Mouse (Mus musculus) left cerebral cortex, postnatal 10 days (tissue): ENCODE results near the gene Mroh3. TPM values are rescaled to one million over a fixed set of nuclear protein-coding genes. Genes with fewer than 3 reads are reported as not detected.

Source experiments
- DNase-seq, 2 experiments: peaks; one replicate each; pipeline ENCODE4 v3.0.0; 2021 to 2022; ENCODE audit warnings: low spot score in 2 of 2, mixed read lengths in 1 of 2; ENCODE audit errors: extremely low spot score in 1 of 2
- intact Hi-C: fragments of 180-260 bp; cut with DNase I; formaldehyde crosslinking; loops from one replicate; pipeline ENCODE4 v1.15.1; 2025
- total RNA-seq, 2 experiments: library from RNA; stranded (reverse); gene quantifications; 2 replicates each; pipeline ENCODE4 v1.2.3; 2021

Gene Mroh3
- 1 to 10 TPM in 1 of 2 experiments, under 1 TPM in 1; 0.97 to 1.2 TPM for total RNA-seq

DNA sequence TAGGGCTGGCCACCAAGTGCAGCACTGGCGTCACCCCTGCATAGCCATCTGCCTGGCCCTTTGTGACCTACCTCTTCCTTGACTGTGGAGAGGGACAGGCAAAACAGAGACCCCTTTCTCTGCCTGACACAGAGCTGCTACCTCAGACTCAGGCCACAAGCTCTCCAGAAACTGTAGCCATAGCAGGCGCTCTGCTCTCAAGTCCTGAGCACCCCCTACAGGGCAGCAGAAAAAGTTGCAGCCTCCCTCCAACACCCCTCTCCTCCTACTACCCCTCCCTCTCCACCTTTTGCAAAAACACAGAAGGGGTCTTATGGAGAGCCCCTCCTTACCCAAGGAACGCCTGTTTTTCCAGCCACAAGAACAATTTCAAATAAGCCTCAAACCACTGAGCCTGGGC, at the start of gene Mroh3:
Mroh3 (minus strand) TSS at position 26 of the 400 bp plus-strand sequence.
- intact Hi-C loops: no loop called here
- peak in 1 of 2 experiments; percentile 58 for DNase-seq

DNA sequence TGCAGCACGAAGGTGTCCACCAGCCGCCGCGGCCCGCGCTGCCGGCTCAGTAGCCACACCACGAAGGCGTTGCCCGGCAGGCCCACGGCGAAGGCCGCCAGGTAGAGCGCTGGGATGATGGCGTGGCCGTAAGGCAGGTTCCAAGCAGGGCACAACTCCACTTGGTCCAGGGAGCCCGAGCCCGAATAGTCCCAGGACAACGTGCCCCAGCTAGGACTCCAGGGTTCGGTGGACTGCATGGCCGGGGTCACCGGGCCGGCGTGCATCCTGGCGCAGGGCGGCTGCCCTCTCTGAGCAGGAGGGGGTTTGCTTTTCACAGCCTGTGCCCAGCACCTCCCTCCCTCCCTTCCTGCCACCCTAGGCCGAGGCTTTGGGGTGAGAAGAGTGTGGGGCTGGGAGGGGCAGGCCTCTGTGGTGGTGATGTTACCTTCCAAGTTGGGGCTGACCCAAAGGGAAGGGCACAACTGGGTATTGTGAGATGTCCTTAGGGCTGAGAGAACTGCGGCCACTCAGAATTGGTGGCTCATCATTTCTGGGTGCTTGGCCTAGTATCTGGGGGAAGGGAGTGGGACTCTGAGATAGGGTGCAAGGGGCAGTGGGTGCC, 48.1 kb upstream of the Mroh3 start, which contains the start of gene Gpr25:
Gpr25 (minus strand) TSS at position 239 of the 604 bp plus-strand sequence.
- intact Hi-C loops: no loop called here
- no peak for DNase-seq

DNA sequence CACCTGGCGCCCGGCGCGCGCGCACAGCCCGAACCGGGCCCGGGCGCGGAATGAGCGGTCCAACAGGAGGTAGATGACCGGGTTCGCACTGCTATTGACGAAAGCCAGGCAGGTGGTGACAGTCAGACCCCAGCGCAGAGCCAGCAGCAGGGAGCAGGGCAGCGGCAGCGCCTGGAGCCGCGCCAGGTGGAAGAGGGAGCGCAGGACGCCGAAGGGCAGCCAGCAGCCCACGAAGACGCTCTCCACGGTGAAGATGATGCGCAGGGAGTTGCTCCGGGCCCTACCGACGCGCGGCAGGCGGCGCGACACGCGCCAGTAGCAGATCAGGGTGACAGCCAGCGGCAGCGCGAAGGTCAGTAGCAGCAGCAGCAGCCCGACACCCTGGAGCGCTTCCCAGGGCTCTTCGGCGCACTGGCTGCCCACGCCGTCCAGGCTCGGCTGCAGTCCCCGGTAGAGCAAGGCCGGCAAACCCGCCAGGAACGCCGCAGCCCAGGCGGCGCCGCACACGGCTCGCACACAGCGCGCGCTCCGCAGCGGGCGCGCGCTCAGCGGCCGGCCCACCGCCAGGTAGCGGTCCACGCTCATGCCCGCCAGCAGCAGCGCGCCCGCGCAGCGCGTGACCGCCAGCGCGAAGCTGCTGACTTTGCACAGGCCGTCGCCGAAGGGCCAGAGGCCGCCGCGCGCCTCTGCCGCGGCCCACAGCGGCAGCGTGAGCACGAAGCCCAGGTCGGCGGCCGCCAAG, 47.4 kb upstream of the Mroh3 start:
- intact Hi-C loops: loop anchor here (5.0 kb wide), 1 partner anchor 83 kb away; no protein-coding TSS in a partner anchor
- DNase-seq: peak; percentile 21 to 77

DNA sequence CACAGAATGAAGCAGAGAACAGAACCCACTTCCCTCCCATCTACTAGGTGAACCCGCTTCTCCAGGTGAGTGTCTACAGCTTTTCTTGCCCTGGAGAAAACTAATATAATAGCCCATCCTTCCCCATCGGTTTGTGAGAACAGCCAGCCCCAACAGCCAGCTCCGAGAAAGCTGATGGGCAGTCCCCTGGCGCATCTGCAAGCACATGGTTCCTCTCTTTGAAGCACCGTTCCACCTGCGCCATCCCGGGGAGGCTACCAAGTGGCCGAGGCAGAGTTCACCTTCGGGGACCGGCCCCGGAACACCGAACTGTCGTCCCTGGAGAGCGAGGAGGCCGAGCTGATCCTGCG, 46.9 kb upstream of the Mroh3 start:
- no peak for DNase-seq
- intact Hi-C loops: loop anchor here (5.0 kb wide), 1 partner anchor 82 kb away; no protein-coding TSS in a partner anchor

DNA sequence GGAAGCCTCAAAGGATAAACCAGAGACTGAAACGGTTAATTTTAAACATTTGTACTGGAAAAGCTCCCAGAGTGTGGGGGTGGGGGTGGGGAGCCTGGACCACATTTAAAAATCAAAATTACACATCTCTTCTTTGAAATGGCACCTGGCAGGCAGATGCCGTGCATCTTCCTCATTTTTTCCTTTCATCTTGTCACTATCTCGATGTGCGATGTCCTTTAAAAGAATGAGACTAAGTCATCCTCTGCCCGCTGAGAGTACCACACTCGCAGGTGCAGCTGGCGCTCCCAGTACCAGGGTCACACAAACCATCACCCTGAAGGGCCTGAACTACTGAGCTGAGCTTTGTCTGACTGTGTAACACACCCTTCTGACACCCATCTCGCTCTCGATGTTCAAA, 45.9 kb upstream of the Mroh3 start:
- no peak for DNase-seq
- intact Hi-C loops: loop anchor here (5.0 kb wide), 1 partner anchor 81 kb away; no protein-coding TSS in a partner anchor

DNA sequence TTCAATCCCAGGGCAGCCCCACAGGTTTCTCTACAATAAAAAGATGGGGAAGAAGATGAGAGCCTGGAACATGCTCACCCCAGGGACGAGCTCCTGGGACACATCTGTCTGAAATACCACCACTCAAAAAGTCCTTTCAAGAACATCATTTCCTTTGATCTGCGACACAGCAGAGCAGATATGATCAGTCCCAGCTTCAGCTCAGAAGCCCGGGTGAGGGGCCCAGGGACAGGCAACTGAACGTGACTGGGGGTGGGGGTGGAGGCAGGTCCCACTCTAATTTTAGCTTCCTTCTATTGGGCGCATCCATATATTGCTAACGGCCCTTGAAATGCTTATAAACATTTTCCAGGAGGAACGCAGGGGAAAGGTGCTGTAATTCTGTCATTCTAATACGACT, 43.0 kb upstream of the Mroh3 start:
- no peak for DNase-seq
- intact Hi-C loops: loop anchor here (5.0 kb wide), 1 partner anchor 78 kb away; no protein-coding TSS in a partner anchor

DNA sequence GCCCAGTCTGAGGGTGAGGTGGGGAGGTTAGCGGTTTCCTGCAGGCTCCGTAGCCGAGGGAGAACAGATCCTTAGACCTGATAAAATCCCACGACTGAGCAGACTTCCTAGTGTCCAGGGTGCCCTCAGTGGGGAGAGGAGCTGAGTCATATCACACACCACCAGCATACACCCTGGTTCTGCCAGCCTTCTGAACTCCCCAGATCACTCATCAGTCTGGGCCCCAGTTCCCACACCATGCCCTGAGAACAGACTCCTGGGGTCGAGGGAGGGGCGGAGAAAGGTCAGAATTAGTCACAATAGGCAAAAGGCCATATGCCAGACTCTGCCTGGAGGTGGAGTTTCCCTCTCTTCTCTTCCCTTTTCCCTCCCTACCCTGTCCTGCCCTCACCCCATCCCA, 42.5 kb upstream of the Mroh3 start:
- no peak for DNase-seq
- intact Hi-C loops: loop anchor here (5.0 kb wide), 1 partner anchor 78 kb away; no protein-coding TSS in a partner anchor

DNA sequence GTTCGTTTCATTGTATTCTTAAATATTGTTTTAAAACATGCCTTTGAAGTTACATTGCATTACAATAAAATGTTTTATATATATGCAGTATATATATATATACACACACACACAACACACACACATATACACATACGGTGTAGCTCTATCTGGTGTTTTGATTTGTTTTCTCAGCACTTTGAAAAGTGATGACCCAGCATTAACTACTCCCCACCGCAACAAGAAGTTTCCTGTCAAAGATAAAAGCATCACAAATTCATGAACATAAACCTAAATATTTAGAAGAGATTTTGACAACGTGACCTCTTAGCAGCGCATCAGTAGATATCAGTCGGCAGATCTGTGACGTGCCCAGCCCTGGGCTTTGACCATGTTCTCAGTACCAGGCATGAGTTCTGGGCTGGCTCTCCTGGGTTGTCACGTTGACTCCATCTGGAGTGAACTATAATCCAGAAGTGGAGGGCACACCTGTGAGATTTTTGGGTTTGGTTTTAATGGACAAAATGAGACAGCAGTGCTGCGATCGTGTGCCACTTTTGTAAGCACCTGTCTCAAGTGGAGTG, 42.0 kb upstream of the Mroh3 start:
- intact Hi-C loops: loop anchor here (5.0 kb wide), 1 partner anchor 77 kb away; no protein-coding TSS in a partner anchor

DNA sequence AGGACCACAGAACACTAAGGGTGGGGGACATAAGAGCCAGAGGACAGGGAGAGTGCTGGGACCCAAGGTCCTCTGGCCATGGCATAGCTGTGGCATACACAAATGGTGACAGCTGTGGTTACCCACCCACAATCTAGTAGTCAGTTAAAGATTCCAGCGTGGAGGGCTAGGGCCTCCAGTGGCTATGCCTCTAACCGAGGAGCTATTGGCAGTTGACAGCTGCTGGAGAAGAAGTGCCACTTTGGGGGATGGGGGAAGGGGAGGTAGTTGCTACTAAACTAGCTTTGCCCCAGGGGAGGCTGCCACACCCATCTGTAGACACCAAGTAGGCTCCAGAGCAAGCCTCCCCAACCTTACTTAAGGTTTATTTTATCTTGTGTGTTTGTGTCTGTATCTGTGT, 40.8 kb upstream of the Mroh3 start:
- intact Hi-C loops: no loop called here
- DNase-seq: no peak

More for the DNA sequence above, 42.0 kb upstream of the Mroh3 start:
- DNase-seq: no peak

DNA sequence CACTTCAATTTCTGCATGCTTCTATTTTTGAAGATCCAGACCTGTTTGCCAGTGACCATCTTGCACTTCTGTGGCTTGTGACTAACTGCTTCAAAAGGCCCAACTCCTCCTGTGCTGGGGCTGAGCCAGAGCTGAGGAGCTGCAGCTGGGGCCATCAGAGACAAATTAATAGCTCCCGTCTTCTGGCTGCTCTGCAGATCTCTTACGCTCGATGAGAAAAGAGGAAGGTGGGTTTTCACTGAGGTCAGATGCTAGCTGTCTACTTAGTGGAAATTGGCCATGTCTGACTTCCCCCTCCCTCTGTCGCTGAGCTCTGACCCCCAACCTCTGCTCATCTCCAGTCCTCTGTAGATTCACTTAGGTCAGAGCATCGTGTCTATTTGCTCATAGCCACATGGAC, 37.0 kb upstream of the Mroh3 start:
- no peak for DNase-seq
- intact Hi-C loops: loop anchor here (10.0 kb wide), 1 partner anchor 205 kb away; no protein-coding TSS in a partner anchor

DNA sequence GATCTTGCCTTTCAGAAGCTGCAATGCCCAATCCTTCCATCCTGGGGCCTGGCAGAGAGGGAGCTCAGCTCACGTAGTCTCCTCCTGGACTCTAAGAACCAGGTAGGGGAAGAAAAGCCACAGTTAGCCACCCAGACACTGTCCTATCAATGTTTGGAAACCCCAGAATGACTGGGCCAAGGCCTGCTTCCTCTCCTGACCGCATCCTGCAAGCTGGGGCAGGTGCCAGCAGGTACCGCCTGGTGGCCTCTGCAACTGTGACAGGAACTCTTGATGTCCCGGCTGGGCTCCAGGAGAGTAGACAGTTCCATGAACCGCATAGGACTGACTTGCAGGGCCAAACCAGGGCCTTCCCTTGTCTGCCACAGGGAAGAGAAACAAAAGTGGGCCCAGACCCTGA, 34.8 kb upstream of the Mroh3 start:
- intact Hi-C loops: loop anchor here (10.0 kb wide), 1 partner anchor 203 kb away; no protein-coding TSS in a partner anchor

DNA sequence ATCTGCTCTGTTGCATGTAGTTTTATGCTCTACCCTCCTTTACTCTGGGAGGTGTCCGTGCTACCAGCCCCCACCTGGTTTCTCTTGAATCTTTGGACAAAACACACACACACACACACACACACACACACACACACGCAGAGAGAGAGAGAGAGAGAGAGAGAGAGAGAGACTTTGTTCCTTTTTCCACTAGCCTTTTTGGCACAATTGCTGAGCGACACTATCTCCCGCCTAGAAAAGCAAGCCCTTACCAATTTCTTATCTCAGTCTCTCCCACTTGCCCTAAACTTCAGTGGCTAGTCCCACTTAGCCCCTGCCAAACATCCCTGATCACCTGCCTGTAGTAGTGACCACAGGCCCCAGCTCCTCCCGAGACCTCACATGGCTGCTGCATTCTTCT, 31.8 kb upstream of the Mroh3 start:
- no peak for DNase-seq
- intact Hi-C loops: loop anchor here (10.0 kb wide), 1 partner anchor 200 kb away; no protein-coding TSS in a partner anchor

More for the DNA sequence above, 34.8 kb upstream of the Mroh3 start:
- no peak for DNase-seq

DNA sequence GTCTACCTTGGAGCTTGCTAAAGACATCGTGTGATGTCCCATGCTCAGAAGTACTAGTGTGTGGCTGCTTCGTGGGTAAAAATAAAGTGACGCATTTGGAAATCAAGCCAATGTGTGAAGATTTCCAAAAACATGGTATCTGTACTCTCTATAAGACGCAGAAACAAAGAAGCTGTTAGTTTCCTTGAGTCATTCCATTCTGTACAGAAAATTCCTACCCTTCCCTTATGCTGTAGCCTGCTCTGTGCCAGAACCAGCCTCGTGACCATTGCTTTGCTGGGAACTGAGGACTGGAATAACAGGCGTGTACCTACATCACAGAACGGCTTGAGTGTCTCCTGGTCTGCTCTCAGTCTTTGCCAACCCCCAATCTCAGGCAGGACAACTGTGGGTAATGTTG, 29.2 kb upstream of the Mroh3 start:
- intact Hi-C loops: loop anchor here (10.0 kb wide), 1 partner anchor 197 kb away; no protein-coding TSS in a partner anchor
- DNase-seq: no peak

DNA sequence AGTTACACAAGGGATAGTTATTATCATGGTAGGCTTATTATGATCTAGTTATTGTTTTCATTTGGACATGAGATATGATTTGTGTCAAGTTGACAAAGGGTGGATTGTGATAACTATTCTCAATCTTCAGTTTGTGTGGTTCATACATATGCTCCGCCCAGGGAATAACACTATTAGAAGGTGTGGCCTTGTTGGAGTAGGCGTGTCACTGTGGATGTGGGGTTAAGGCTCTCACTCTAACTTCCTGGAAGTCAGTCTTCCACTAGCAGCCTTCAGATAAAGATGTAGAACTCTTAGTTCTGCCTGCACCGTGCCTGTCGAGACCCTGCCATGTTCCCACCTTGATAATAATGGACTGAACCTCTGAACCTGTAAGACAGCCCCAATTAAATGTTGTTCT, 25.9 kb upstream of the Mroh3 start:
- intact Hi-C loops: no loop called here
- no peak for DNase-seq

DNA sequence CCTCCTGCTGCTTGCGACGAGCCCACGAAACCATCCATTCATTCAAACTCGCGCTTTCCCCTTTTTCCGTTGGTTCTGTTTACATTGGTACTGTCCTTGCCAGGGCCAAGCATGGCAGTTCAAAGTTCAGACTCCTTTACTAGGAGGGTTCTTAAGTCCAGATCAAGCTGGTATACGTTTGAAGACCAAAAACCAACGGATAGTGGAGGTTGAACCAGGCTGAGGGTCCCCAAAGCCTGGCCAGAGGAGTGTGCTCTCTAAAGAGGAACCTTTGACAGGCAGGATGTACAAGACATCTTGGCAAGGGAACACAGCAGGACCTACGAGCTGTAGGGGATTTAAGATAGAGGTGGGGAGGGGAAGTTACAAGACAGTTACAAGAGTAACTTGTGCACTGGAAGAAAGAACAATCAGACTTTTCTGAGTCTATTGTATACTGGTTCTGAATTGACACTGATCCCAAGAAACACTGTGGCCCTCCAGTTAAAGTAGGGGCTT, 22.0 kb upstream of the Mroh3 start:
- intact Hi-C loops: no loop called here
- no peak for DNase-seq

DNA sequence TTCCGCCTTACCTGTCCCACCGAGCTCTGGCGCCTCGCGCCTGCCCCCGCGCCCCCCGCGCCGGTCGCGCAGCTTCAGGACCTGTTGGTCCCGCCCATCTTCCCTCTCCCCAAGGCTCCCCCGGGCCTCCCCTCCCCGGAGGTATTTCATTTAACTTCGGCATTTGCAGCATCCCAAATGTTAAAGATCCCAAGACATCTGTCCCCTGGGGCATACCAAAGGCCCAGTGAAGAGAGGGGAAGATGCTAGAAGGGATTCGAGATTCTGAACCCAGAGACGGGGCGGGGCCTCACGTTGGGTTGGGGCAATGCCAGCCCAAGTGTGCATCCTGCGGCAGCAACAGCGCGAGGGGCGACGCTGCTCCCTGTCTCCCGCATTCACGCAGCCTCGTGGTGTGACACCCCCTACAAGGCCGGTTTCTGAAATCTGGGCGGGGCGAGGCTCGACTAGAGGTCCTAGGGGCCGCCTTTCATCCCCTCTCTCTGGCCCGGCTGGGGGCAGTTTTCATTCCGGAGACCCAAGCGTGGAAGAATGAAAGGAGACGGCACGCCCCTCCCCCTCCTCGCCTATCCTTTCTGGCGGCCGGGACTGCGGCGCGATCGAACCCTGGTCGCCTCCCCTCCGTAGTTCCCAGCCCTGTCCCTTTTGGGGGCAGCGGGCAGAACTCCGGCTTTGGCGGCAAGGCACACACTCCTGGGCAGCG, 21.4 kb upstream of the Mroh3 start, which contains the start of gene Inava:
Inava (minus strand) TSS at position 373 of the 703 bp plus-strand sequence.
- intact Hi-C loops: no loop called here
- DNase-seq: peak in 1 of 2 experiments; percentile 72

DNA sequence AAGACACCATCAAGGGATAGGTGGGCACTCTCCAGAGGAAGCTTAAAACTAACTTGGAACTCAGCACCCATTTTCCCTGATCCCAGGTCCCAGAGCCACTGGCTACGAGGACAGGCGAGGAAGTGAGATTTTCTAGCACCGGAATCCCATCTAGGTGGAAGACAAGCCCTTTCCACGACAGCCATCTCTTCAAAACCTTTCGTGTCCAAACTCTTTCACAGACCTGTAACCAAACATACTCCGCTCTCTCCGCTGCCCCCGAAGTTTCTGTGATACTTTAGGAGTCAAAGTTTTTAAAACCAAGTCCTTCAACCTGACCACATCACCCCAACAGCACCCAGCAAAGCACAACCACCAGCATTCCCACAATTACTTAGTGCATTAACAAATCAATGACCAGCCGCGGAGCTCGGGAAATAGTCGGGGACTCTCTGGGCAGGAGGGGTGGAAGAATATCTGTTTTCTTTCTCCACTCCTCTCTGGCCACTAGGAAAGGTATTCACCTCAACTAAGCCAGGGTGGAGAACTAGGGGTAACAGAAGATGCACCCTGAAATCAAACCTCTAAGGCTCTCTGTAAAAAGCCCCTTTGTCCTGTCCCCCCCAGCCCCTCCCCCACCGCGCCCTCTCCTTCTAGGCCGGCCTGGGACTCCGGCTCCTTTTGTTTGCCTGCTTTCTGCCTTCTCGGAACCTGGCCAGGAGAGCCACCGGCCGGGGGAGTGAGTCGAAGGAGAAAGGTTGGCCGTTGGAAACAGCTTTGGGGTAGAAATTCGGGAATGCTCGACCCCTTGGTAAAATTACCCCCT, 20.6 kb upstream of the Mroh3 start:
- intact Hi-C loops: no loop called here
- no peak for DNase-seq
